Mouse (Mus musculus): Measurements from ENCODE around the gene Gm10778. TPM values are rescaled to one million over a fixed set of nuclear protein-coding genes. Genes with fewer than 3 reads are reported as not detected.
"Not testable (repeated sequence)": the region's sequence is repeated elsewhere in the genome, so short reads cannot be mapped to it uniquely, and the experiment has no call there.

Gm10778 gene
- total and polyA plus RNA-seq, 2 experiments from 2014 or later, result 1.5 to 2.6 TPM

- Histone ChIP-seq H3K4me1 (ENCODE audit: control insufficient read depth, insufficient read depth) (no peaks in the 10 kb centered on the region), H3K9me3 (replicated peaks; ENCODE audit: control insufficient read depth, low read length) (no peaks in the 10 kb centered on the region), H3K4me3 (ENCODE audit: low read depth, low read length) (peak overlapping the region; percentile 52), H3K27ac (ENCODE audit: low read depth) (peak overlapping the region; percentile 41), H3K27me3 (ENCODE audit: control insufficient read depth, insufficient read depth, low read length) (no peaks in the 10 kb centered on the region), H3K36me3 (replicated peaks; ENCODE audit: control insufficient read depth, insufficient read depth, low read length) (no peaks in the 10 kb centered on the region), H3K4me2 (ENCODE audit: low read depth, low read length) (peak overlapping the region; percentile 73), H3K9ac (replicated peaks; ENCODE audit: low read depth, low read length) (peak overlapping the region; percentile 42)
- peak; percentile 74 for DNase-seq (ENCODE audit: low spot score)
- TF ChIP-seq CTCF (IDR thresholded peaks at IDR 0.05; ENCODE audit: low read depth), result no peak
- no peak for TF ChIP-seq EP300 (IDR thresholded peaks at IDR 0.05; ENCODE audit: low read depth)
- peak; percentile 85 for ATAC-seq (ENCODE audit: insufficient read depth, low read depth)
- WGBS, result 4% methylated on average over 37 of the region's 37 CpGs
Observed at GRCm38 (mm10) chr10:81633253-81634099, 15.4 kb upstream of the Gm10778 start.

- TF ChIP-seq EP300 (IDR thresholded peaks at IDR 0.05; ENCODE audit: low read depth) (no peak), CTCF (IDR thresholded peaks at IDR 0.05; ENCODE audit: low read depth) (no peak)
- Histone ChIP-seq H3K4me1 (ENCODE audit: control insufficient read depth, insufficient read depth) (no peaks in the 10 kb centered on the region), H3K36me3 (replicated peaks; ENCODE audit: control insufficient read depth, insufficient read depth, low read length) (no peaks in the 10 kb centered on the region), H3K27me3 (ENCODE audit: control insufficient read depth, insufficient read depth, low read length) (no peaks in the 10 kb centered on the region), H3K9ac (replicated peaks; ENCODE audit: low read depth, low read length) (no peak overlapping the region), H3K4me2 (ENCODE audit: low read depth, low read length) (no peak overlapping the region), H3K27ac (ENCODE audit: low read depth) (no peak overlapping the region), H3K9me3 (replicated peaks; ENCODE audit: control insufficient read depth, low read length) (no peaks in the 10 kb centered on the region), H3K4me3 (ENCODE audit: low read depth, low read length) (no peak overlapping the region)
- no peak for ATAC-seq (ENCODE audit: insufficient read depth, low read depth)
- DNase-seq (ENCODE audit: low spot score), result no peak
- WGBS, result 16% methylated on average over 8 of the region's 8 CpGs
Observed at GRCm38 (mm10) chr10:81636338-81636737, 12.5 kb upstream of the Gm10778 start.

GRCm38 (mm10) chr10:81638101-81638500 lies 10.8 kb upstream of the Gm10778 start:
- DNase-seq (ENCODE audit: low spot score), result no peak

GRCm38 (mm10) chr10:81640825-81641224 lies 8.0 kb upstream of the Gm10778 start:
- H3K27me3 ChIP-seq (ENCODE audit: control insufficient read depth, insufficient read depth, low read length); DNase-seq (ENCODE audit: low spot score); H3K9me3 ChIP-seq (replicated peaks; ENCODE audit: control insufficient read depth, low read length); H3K4me3 ChIP-seq (ENCODE audit: low read depth, low read length); H3K9ac ChIP-seq (replicated peaks; ENCODE audit: low read depth, low read length); H3K27ac ChIP-seq (ENCODE audit: low read depth); H3K36me3 ChIP-seq (replicated peaks; ENCODE audit: control insufficient read depth, insufficient read depth, low read length); ATAC-seq (ENCODE audit: insufficient read depth, low read depth); H3K4me2 ChIP-seq (ENCODE audit: low read depth, low read length): not testable (repeated sequence)
- peaks cover 14% of the 10 kb centered on the region for H3K4me1 ChIP-seq (ENCODE audit: control insufficient read depth, insufficient read depth)
- WGBS, result 52% methylated on average over 4 of the region's 4 CpGs

More at GRCm38 (mm10) chr10:81638101-81638500, 10.8 kb upstream of the Gm10778 start:
- H3K9me3 ChIP-seq (replicated peaks; ENCODE audit: control insufficient read depth, low read length), result no peaks in the 10 kb centered on the region
- H3K4me3 ChIP-seq (ENCODE audit: low read depth, low read length), result no peak overlapping the region
- peaks cover 14% of the 10 kb centered on the region for H3K4me1 ChIP-seq (ENCODE audit: control insufficient read depth, insufficient read depth)
- no peaks in the 10 kb centered on the region for H3K27me3 ChIP-seq (ENCODE audit: control insufficient read depth, insufficient read depth, low read length)
- WGBS, result 68% methylated on average over 6 of the region's 6 CpGs
- no peaks in the 10 kb centered on the region for H3K36me3 ChIP-seq (replicated peaks; ENCODE audit: control insufficient read depth, insufficient read depth, low read length)
- no peak overlapping the region for H3K9ac ChIP-seq (replicated peaks; ENCODE audit: low read depth, low read length)
- TF ChIP-seq EP300 (IDR thresholded peaks at IDR 0.05; ENCODE audit: low read depth) (no peak), CTCF (IDR thresholded peaks at IDR 0.05; ENCODE audit: low read depth) (no peak)
- no peak overlapping the region for H3K4me2 ChIP-seq (ENCODE audit: low read depth, low read length)
- H3K27ac ChIP-seq (ENCODE audit: low read depth), result no peak overlapping the region
- no peak for ATAC-seq (ENCODE audit: insufficient read depth, low read depth)

GRCm38 (mm10) chr10:81641566-81641965 lies 7.3 kb upstream of the Gm10778 start:
- Histone ChIP-seq H3K27me3 (ENCODE audit: control insufficient read depth, insufficient read depth, low read length) (no peaks in the 10 kb centered on the region), H3K4me3 (ENCODE audit: low read depth, low read length) (no peak overlapping the region), H3K4me2 (ENCODE audit: low read depth, low read length) (no peak overlapping the region), H3K36me3 (replicated peaks; ENCODE audit: control insufficient read depth, insufficient read depth, low read length) (no peaks in the 10 kb centered on the region), H3K9me3 (replicated peaks; ENCODE audit: control insufficient read depth, low read length) (no peaks in the 10 kb centered on the region), H3K27ac (ENCODE audit: low read depth) (no peak overlapping the region), H3K9ac (replicated peaks; ENCODE audit: low read depth, low read length) (0 out of 2 replicates have a peak overlapping the region, but pooled peaks have one; percentile 80), H3K4me1 (ENCODE audit: control insufficient read depth, insufficient read depth) (peaks cover 14% of the 10 kb centered on the region)
- no peak for TF ChIP-seq EP300 (IDR thresholded peaks at IDR 0.05; ENCODE audit: low read depth)
- no peak for TF ChIP-seq CTCF (IDR thresholded peaks at IDR 0.05; ENCODE audit: low read depth)
- no peak for ATAC-seq (ENCODE audit: insufficient read depth, low read depth)
- WGBS, result 91% methylated on average over 2 of the region's 2 CpGs
- no peak for DNase-seq (ENCODE audit: low spot score)
